Mouse (Mus musculus): ENCODE data around the gene Zscan25. TPM values are rescaled to one million over a fixed set of nuclear protein-coding genes. Genes with fewer than 3 reads are reported as not detected.
"Not testable (repeated sequence)": the region's sequence is repeated elsewhere in the genome, so short reads cannot be mapped to it uniquely, and the experiment has no call there.

Gene Zscan25
- polyA plus RNA-seq, 1 experiment from 2014 or later = 0.77 TPM

GRCm38 (mm10) chr5:145288382-145288781, 8.1 kb downstream of the Zscan25 start:
- Histone ChIP-seq H3K36me3 (ENCODE audit: control insufficient read depth, insufficient read depth, low read length) (peaks cover 19% of the 10 kb centered on the region), H3K4me1 (replicated peaks; ENCODE audit: control insufficient read depth, insufficient read depth, low read length) (no peaks in the 10 kb centered on the region), H3K27ac (ENCODE audit: low read depth, low read length) (no peak overlapping the region), H3K27me3 (ENCODE audit: control insufficient read depth, insufficient read depth, low read length) (no peaks in the 10 kb centered on the region), H3K4me2 (ENCODE audit: low read depth, low read length, severe bottlenecking) (no peak overlapping the region), H3K9ac (ENCODE audit: low read length) (no peak overlapping the region), H3K9me3 (ENCODE audit: control insufficient read depth, low read length) (no peaks in the 10 kb centered on the region), H3K4me3 (ENCODE audit: low read depth, low read length) (no peak overlapping the region)
- peak; percentile 32 for DNase-seq (ENCODE audit: low spot score)
- 0 out of 2 replicates have a peak, but pooled peaks have one; percentile 37 for ATAC-seq (replicated peaks; ENCODE audit: low FRiP score)
- WGBS = 93% methylated on average over 5 of the region's 5 CpGs

- H3K4me3 ChIP-seq (ENCODE audit: low read depth, low read length) = no peak overlapping the region
- H3K27me3 ChIP-seq (ENCODE audit: control insufficient read depth, insufficient read depth, low read length) = no peaks in the 10 kb centered on the region
- DNase-seq (ENCODE audit: low spot score) (peak; percentile 44), ATAC-seq (replicated peaks; ENCODE audit: low FRiP score) (no peak)
- H3K4me1 ChIP-seq (replicated peaks; ENCODE audit: control insufficient read depth, insufficient read depth, low read length) = no peaks in the 10 kb centered on the region
- no peaks in the 10 kb centered on the region for H3K9me3 ChIP-seq (ENCODE audit: control insufficient read depth, low read length)
- H3K9ac ChIP-seq (ENCODE audit: low read length) = no peak overlapping the region
- H3K27ac ChIP-seq (ENCODE audit: low read depth, low read length) = no peak overlapping the region
- WGBS = 96% methylated on average over 16 of the region's 16 CpGs
- no peak overlapping the region for H3K4me2 ChIP-seq (ENCODE audit: low read depth, low read length, severe bottlenecking)
- peaks cover 16% of the 10 kb centered on the region; the same call in 1 of the 2 replicates for H3K36me3 ChIP-seq (ENCODE audit: control insufficient read depth, insufficient read depth, low read length)
These were observed 10.4 kb downstream of the Zscan25 start for GRCm38 (mm10) chr5:145290697-145291096.

- Histone ChIP-seq H3K4me2 (ENCODE audit: low read depth, low read length, severe bottlenecking) (no peak overlapping the region), H3K9me3 (ENCODE audit: control insufficient read depth, low read length) (no peaks in the 10 kb centered on the region), H3K4me1 (replicated peaks; ENCODE audit: control insufficient read depth, insufficient read depth, low read length) (no peaks in the 10 kb centered on the region), H3K9ac (ENCODE audit: low read length) (no peak overlapping the region), H3K27ac (ENCODE audit: low read depth, low read length) (no peak overlapping the region), H3K4me3 (ENCODE audit: low read depth, low read length) (no peak overlapping the region), H3K36me3 (ENCODE audit: control insufficient read depth, insufficient read depth, low read length) (peaks cover 16% of the 10 kb centered on the region; the same call in 1 of the 2 replicates), H3K27me3 (ENCODE audit: control insufficient read depth, insufficient read depth, low read length) (no peaks in the 10 kb centered on the region)
- no peak for DNase-seq (ENCODE audit: low spot score)
- WGBS = 94% methylated on average over 6 of the region's 6 CpGs
- ATAC-seq (replicated peaks; ENCODE audit: low FRiP score) = no peak
These were observed 12.1 kb downstream of the Zscan25 start for GRCm38 (mm10) chr5:145292398-145292797.

GRCm38 (mm10) chr5:145300469-145300868, 20.2 kb downstream of the Zscan25 start:
- H3K27me3 ChIP-seq (ENCODE audit: control insufficient read depth, insufficient read depth, low read length) = no peaks in the 10 kb centered on the region
- ATAC-seq (replicated peaks; ENCODE audit: low FRiP score) (no peak), DNase-seq (ENCODE audit: low spot score) (no peak)
- no peak overlapping the region for H3K4me2 ChIP-seq (ENCODE audit: low read depth, low read length, severe bottlenecking)
- H3K4me3 ChIP-seq (ENCODE audit: low read depth, low read length) = no peak overlapping the region
- no peak overlapping the region for H3K27ac ChIP-seq (ENCODE audit: low read depth, low read length)
- no peaks in the 10 kb centered on the region for H3K36me3 ChIP-seq (ENCODE audit: control insufficient read depth, insufficient read depth, low read length)
- H3K9me3 ChIP-seq (ENCODE audit: control insufficient read depth, low read length) = no peaks in the 10 kb centered on the region
- H3K9ac ChIP-seq (ENCODE audit: low read length) = no peak overlapping the region
- no peaks in the 10 kb centered on the region for H3K4me1 ChIP-seq (replicated peaks; ENCODE audit: control insufficient read depth, insufficient read depth, low read length)

GRCm38 (mm10) chr5:145301796-145302195, 21.5 kb downstream of the Zscan25 start:
- H3K9me3 ChIP-seq (ENCODE audit: control insufficient read depth, low read length); H3K4me1 ChIP-seq (replicated peaks; ENCODE audit: control insufficient read depth, insufficient read depth, low read length); H3K36me3 ChIP-seq (ENCODE audit: control insufficient read depth, insufficient read depth, low read length); H3K27ac ChIP-seq (ENCODE audit: low read depth, low read length); DNase-seq (ENCODE audit: low spot score); H3K4me2 ChIP-seq (ENCODE audit: low read depth, low read length, severe bottlenecking); H3K27me3 ChIP-seq (ENCODE audit: control insufficient read depth, insufficient read depth, low read length); H3K4me3 ChIP-seq (ENCODE audit: low read depth, low read length); H3K9ac ChIP-seq (ENCODE audit: low read length); ATAC-seq (replicated peaks; ENCODE audit: low FRiP score): not testable (repeated sequence)
- 60% methylated on average over 4 of the region's 4 CpGs for WGBS

- WGBS = 72% methylated on average over 1 of the region's 1 CpGs
- no peak overlapping the region for H3K9ac ChIP-seq (ENCODE audit: low read length)
These were observed 22.1 kb downstream of the Zscan25 start for GRCm38 (mm10) chr5:145302424-145302823.

GRCm38 (mm10) chr5:145306953-145307352, 26.7 kb downstream of the Zscan25 start:
- H3K27me3 ChIP-seq (ENCODE audit: control insufficient read depth, insufficient read depth, low read length); H3K9ac ChIP-seq (ENCODE audit: low read length); ATAC-seq (replicated peaks; ENCODE audit: low FRiP score); DNase-seq (ENCODE audit: low spot score); H3K36me3 ChIP-seq (ENCODE audit: control insufficient read depth, insufficient read depth, low read length); H3K4me2 ChIP-seq (ENCODE audit: low read depth, low read length, severe bottlenecking); H3K4me3 ChIP-seq (ENCODE audit: low read depth, low read length); H3K4me1 ChIP-seq (replicated peaks; ENCODE audit: control insufficient read depth, insufficient read depth, low read length); H3K9me3 ChIP-seq (ENCODE audit: control insufficient read depth, low read length); H3K27ac ChIP-seq (ENCODE audit: low read depth, low read length): not testable (repeated sequence)
- WGBS = 94% methylated on average over 4 of the region's 4 CpGs

More at GRCm38 (mm10) chr5:145302424-145302823, 22.1 kb downstream of the Zscan25 start:
- H3K27me3 ChIP-seq (ENCODE audit: control insufficient read depth, insufficient read depth, low read length) = no peaks in the 10 kb centered on the region
- DNase-seq (ENCODE audit: low spot score) (no peak), ATAC-seq (replicated peaks; ENCODE audit: low FRiP score) (no peak)
- no peak overlapping the region for H3K4me3 ChIP-seq (ENCODE audit: low read depth, low read length)
- no peaks in the 10 kb centered on the region for H3K4me1 ChIP-seq (replicated peaks; ENCODE audit: control insufficient read depth, insufficient read depth, low read length)
- no peaks in the 10 kb centered on the region for H3K9me3 ChIP-seq (ENCODE audit: control insufficient read depth, low read length)
- no peak overlapping the region for H3K27ac ChIP-seq (ENCODE audit: low read depth, low read length)
- no peak overlapping the region for H3K4me2 ChIP-seq (ENCODE audit: low read depth, low read length, severe bottlenecking)
- no peaks in the 10 kb centered on the region for H3K36me3 ChIP-seq (ENCODE audit: control insufficient read depth, insufficient read depth, low read length)

- 86% methylated on average over 3 of the region's 3 CpGs for WGBS
- H3K9me3 ChIP-seq (ENCODE audit: control insufficient read depth, low read length); DNase-seq (ENCODE audit: low spot score); H3K36me3 ChIP-seq (ENCODE audit: control insufficient read depth, insufficient read depth, low read length); H3K4me3 ChIP-seq (ENCODE audit: low read depth, low read length); H3K4me2 ChIP-seq (ENCODE audit: low read depth, low read length, severe bottlenecking); H3K27me3 ChIP-seq (ENCODE audit: control insufficient read depth, insufficient read depth, low read length); H3K27ac ChIP-seq (ENCODE audit: low read depth, low read length); ATAC-seq (replicated peaks; ENCODE audit: low FRiP score); H3K9ac ChIP-seq (ENCODE audit: low read length); H3K4me1 ChIP-seq (replicated peaks; ENCODE audit: control insufficient read depth, insufficient read depth, low read length): not testable (repeated sequence)
These were observed 27.5 kb downstream of the Zscan25 start for GRCm38 (mm10) chr5:145307811-145308210.

GRCm38 (mm10) chr5:145313845-145314244, 33.5 kb downstream of the Zscan25 start:
- DNase-seq (ENCODE audit: low spot score) (no peak), ATAC-seq (replicated peaks; ENCODE audit: low FRiP score) (no peak)
- H3K4me1 ChIP-seq (replicated peaks; ENCODE audit: control insufficient read depth, insufficient read depth, low read length) = no peaks in the 10 kb centered on the region
- H3K27me3 ChIP-seq (ENCODE audit: control insufficient read depth, insufficient read depth, low read length) = no peaks in the 10 kb centered on the region
- no peak overlapping the region for H3K4me2 ChIP-seq (ENCODE audit: low read depth, low read length, severe bottlenecking)
- no peak overlapping the region for H3K27ac ChIP-seq (ENCODE audit: low read depth, low read length)
- no peaks in the 10 kb centered on the region for H3K36me3 ChIP-seq (ENCODE audit: control insufficient read depth, insufficient read depth, low read length)
- no peak overlapping the region for H3K9ac ChIP-seq (ENCODE audit: low read length)
- no peak overlapping the region for H3K4me3 ChIP-seq (ENCODE audit: low read depth, low read length)
- peaks cover 2% of the 10 kb centered on the region; the same call in 1 of the 2 replicates for H3K9me3 ChIP-seq (ENCODE audit: control insufficient read depth, low read length)

All from forebrain, embryonic 11.5 days (tissue).